Mouse (Mus musculus) liver, embryonic 16.5 days (tissue): ENCODE data around the gene Gm49366. TPM values are rescaled to one million over a fixed set of nuclear protein-coding genes. Genes with fewer than 3 reads are reported as not detected.

Experiments used
- polyA plus RNA-seq: library from polyadenylated mRNA; unstranded; fragments of >200 nt; fragmentation: Nextera tagmentation; extraction: Ambion mirVana; gene quantifications from 2 replicates; pipeline ENCODE4 v1.2.1, GENCODE M21; 2015

Gm49366 gene
- polyA plus RNA-seq, 1 experiment from 2014 or later: not detected

Other genes with a start within 250 kb of the Gm49366 start
- 16.8 and 17.4 TPM in 2 replicates for gene Numb, start 117.0 kb upstream of the Gm49366 start, polyA plus RNA-seq
- 4.4 and 4.6 TPM in 2 replicates for gene Riox1, start 88.3 kb upstream of the Gm49366 start, polyA plus RNA-seq
- not detected in 2 replicates for gene Heatr4, start 54.1 kb upstream of the Gm49366 start, polyA plus RNA-seq
- gene Acot2, start 51.1 kb upstream of the Gm49366 start, polyA plus RNA-seq: 11.2 and 12.3 TPM in 2 replicates
- gene Acot1, start 29.4 kb upstream of the Gm49366 start, polyA plus RNA-seq: 30.2 and 36.4 TPM in 2 replicates
- gene Acot4, start 556 bp upstream of the Gm49366 start, polyA plus RNA-seq: 8.4 and 10.0 TPM in 2 replicates
- gene Acot3, start 13.2 kb downstream of the Gm49366 start, polyA plus RNA-seq: 6.3 and 6.7 TPM in 2 replicates
- gene Acot5, start 30.4 kb downstream of the Gm49366 start, polyA plus RNA-seq: not detected in 2 replicates
- 0.33 and 0.41 TPM in 2 replicates for gene Acot6, start 61.7 kb downstream of the Gm49366 start, polyA plus RNA-seq
- 0.33 and 0.42 TPM in 2 replicates for gene Dnal1, start 75.4 kb downstream of the Gm49366 start, polyA plus RNA-seq
- gene Pnma1, start 109.6 kb downstream of the Gm49366 start, polyA plus RNA-seq: 0.12 and 0.14 TPM in 2 replicates
- gene Elmsan1, start 179.9 kb downstream of the Gm49366 start, polyA plus RNA-seq: 6.9 and 7.8 TPM in 2 replicates
- gene Ptgr2, start 246.3 kb downstream of the Gm49366 start, polyA plus RNA-seq: 22.8 and 25.2 TPM in 2 replicates